Mouse (Mus musculus) kidney, postnatal 36 days (tissue): ENCODE measurements at regions not wholly inside any gene's neighbourhood (a gene's known extent, or its start where the extent isn't known, plus 50 kb on each side); places are given as distances from the start of the nearest gene placed in this dataset.

ENCODE experiments used
- DNase-seq, 2 experiments: peaks; one replicate each; pipeline ENCODE4 v3.0.0; 2021 to 2022; ENCODE audit warnings: mixed read lengths in 2 of 2

- peak; percentile 21 to 29 for DNase-seq
These were observed 226.7 kb downstream of the Abcc12 start for GRCm38 (mm10) chr8:86353816-86354215.

GRCm38 (mm10) chr8:86351545-86352190 lies 228.8 kb downstream of the Abcc12 start:
- no peak for DNase-seq

GRCm38 (mm10) chr8:86350128-86350527 lies 230.4 kb downstream of the Abcc12 start:
- no peak for DNase-seq

GRCm38 (mm10) chr8:86342016-86342684 lies 238.3 kb downstream of the Abcc12 start:
- DNase-seq: no peak

GRCm38 (mm10) chr8:86338574-86339264 lies 241.8 kb downstream of the Abcc12 start:
- DNase-seq: no peak

- no peak for DNase-seq
These were observed 249.1 kb downstream of the Abcc12 start for GRCm38 (mm10) chr8:86331383-86331782.

- no peak for DNase-seq
These were observed 251.9 kb downstream of the Abcc12 start for GRCm38 (mm10) chr8:86328626-86329025.

- DNase-seq: no peak
These were observed 252.5 kb downstream of the Abcc12 start for GRCm38 (mm10) chr8:86327982-86328381.

- DNase-seq: no peak
These were observed 255.4 kb downstream of the Abcc12 start for GRCm38 (mm10) chr8:86325040-86325439.

GRCm38 (mm10) chr8:86324542-86324941 lies 255.9 kb downstream of the Abcc12 start:
- DNase-seq: no peak

GRCm38 (mm10) chr8:86323823-86324222 lies 256.7 kb downstream of the Abcc12 start:
- no peak for DNase-seq

- DNase-seq: no peak
These were observed 258.0 kb downstream of the Abcc12 start for GRCm38 (mm10) chr8:86322494-86322893.

- DNase-seq: no peak
These were observed 259.5 kb downstream of the Abcc12 start for GRCm38 (mm10) chr8:86320938-86321337.

- no peak for DNase-seq
These were observed 262.0 kb downstream of the Abcc12 start for GRCm38 (mm10) chr8:86318531-86318930.

- DNase-seq: no peak
These were observed 264.2 kb downstream of the Abcc12 start for GRCm38 (mm10) chr8:86316236-86316635.

- DNase-seq: no peak
These were observed 271.0 kb downstream of the Abcc12 start for GRCm38 (mm10) chr8:86309460-86309859.

GRCm38 (mm10) chr8:86307339-86307738 lies 273.1 kb downstream of the Abcc12 start:
- DNase-seq: no peak

- DNase-seq: no peak
These were observed 278.5 kb downstream of the Abcc12 start for GRCm38 (mm10) chr8:86301885-86302509.

- no peak for DNase-seq
These were observed 291.6 kb downstream of the Abcc12 start for GRCm38 (mm10) chr8:86288713-86289384.

GRCm38 (mm10) chr8:86282922-86283321 lies 297.6 kb downstream of the Abcc12 start:
- peak in 1 of 2 experiments; percentile 2 for DNase-seq

GRCm38 (mm10) chr8:86280093-86280721 lies 300.3 kb downstream of the Abcc12 start:
- DNase-seq: no peak

GRCm38 (mm10) chr8:86275699-86276098 lies 304.8 kb downstream of the Abcc12 start:
- DNase-seq: no peak
